Mouse (Mus musculus) spleen, adult 2 months (tissue): Measurements from ENCODE around the gene Tenm4.
A peak's percentile ranks its signal among the peaks of the same experiment; 100 is the strongest.

Experiments
- CTCF ChIP-seq: fragments of 200-500 bp; IDR thresholded peaks from 2 replicates; pipeline ENCODE4 v1.5.1; 2011; ENCODE audit warnings: mild to moderate bottlenecking, inconsistent platforms; ENCODE audit not compliant: insufficient read depth, insufficient read length, insufficient replicate concordance; ENCODE audit errors: extremely low read depth
- POLR2A ChIP-seq: fragments of 200-500 bp; IDR thresholded peaks from 2 replicates; pipeline ENCODE4 v1.6.1; 2011; ENCODE audit warnings: low read depth, low read length, inconsistent platforms

DNA sequence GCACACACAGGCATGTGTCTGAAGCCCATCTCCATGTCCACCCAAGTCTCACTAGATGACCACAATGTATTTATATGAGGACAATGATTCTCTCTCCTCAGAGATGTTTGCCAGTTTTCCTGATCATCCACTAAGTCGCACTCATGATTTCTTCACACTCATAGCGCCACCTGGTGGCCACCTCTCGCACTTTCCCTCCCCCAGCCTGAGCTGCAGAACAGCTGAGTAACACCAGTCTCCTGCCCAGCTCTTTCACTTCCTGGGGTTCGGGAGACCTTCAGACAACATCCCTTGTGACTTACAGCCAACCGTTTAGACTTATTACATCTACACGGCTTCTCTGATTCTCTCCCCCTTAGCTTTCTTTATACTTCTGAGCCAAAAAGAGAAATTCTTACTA is 743.0 kb downstream of the Tenm4 start:
- no peak for TF ChIP-seq POLR2A
- peak; percentile 88 for TF ChIP-seq CTCF
